Mouse (Mus musculus): ENCODE results near the gene Ilf3.
"Not testable (repeated sequence)": the region's sequence is repeated elsewhere in the genome, so short reads cannot be mapped to it uniquely, and the experiment has no call there.

Gene Ilf3

DNA sequence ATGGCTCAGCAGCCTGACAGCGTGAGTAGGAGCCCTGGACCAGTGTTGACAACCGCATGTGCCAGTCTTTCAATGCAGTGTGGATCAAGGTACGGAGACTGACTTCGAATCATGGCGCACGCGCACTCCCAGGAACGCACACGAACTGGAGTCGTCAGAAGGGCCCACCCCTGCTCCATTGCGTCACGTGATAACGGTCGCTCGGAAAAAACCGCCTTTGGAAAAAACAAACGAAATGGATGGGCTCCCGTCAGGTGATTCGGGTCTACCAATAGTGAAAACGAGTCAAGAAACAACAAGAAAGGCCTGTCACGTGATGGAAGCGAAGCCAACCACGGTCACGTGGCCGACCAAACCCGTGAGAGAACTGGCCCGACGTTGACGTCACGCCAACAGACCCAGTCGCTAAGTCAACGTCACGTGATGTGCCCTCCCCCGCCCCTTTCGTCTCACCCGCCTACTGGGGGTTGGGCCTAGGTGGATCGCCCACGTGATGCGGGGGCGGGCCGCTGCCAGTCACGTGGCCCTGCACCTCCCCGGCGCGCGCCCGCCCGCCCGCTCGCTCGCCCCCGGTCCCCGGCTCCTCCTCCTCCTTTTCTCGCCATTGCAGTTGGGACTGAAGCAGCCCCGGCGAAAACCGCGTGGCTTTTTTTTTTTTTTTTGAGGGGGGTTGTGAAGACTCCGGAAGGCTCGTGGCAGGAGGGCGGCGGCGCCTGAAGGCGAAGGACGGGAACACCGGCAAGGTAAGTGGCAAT lies at the start of gene Ilf3:
Gene Ilf3, plus strand, starts transcription at position 515 of the 755 bp plus-strand sequence.
- DNase-seq (ENCODE audit: extremely low read depth, low read depth) = peak; percentile 100

DNA sequence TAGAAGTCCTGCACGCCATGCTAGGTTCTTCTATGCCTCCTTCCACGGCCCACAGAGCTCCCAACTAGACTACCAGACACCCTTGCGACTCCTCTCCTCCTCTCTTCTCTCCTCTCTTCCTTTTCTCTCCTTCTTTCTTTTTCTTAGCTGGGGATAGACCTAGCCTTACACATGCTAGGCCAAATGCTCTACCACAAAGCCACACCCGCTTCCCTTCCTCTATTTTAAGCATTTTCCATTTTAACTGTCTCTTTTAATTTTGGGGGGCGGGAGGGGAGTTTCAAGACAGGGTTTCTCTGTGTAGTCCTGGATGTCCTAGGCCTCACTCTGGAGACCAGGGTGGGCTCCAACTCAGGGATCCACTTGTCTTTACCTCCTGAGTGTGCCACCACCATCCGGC lies 48.9 kb upstream of the Ilf3 start:
- DNase-seq (ENCODE audit: extremely low read depth, low read depth) = peak; percentile 66

DNA sequence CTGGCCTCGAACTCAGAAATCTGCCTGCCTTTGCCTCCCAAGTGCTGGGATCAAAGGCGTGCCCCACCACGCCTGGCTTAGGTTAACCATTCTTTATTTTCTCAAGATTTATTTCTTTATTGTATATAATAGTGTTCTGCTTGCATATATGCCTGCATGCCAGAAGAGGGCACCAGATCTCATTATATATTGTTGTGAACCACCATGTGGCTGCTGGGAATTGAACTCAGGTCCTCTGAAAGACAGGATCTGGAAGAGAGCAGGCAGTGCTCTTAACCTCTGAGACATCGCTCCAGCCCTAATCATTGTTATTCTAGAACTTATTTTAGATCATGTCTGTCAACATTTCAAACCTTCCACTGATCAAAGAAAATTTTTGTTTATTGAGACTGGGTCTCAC lies 48.2 kb upstream of the Ilf3 start:
- no peak for DNase-seq (ENCODE audit: extremely low read depth, low read depth)

DNA sequence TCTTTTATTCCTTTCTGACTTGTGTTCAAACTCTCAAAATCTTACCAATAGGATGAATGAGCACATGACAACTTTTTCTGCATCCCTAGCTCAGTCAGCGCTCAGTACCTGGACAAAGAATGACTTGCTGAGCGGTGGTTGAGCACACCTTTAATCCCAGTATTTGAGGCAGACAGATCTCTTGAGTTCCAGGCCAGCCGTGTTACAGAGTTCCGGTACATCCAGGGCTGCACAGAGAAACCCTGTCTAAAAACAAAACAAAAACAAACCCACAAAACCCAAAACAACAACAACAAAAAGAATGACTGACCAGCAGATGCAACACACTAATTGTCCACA lies 47.4 kb upstream of the Ilf3 start:
- DNase-seq (ENCODE audit: extremely low read depth, low read depth) = peak; percentile 36

DNA sequence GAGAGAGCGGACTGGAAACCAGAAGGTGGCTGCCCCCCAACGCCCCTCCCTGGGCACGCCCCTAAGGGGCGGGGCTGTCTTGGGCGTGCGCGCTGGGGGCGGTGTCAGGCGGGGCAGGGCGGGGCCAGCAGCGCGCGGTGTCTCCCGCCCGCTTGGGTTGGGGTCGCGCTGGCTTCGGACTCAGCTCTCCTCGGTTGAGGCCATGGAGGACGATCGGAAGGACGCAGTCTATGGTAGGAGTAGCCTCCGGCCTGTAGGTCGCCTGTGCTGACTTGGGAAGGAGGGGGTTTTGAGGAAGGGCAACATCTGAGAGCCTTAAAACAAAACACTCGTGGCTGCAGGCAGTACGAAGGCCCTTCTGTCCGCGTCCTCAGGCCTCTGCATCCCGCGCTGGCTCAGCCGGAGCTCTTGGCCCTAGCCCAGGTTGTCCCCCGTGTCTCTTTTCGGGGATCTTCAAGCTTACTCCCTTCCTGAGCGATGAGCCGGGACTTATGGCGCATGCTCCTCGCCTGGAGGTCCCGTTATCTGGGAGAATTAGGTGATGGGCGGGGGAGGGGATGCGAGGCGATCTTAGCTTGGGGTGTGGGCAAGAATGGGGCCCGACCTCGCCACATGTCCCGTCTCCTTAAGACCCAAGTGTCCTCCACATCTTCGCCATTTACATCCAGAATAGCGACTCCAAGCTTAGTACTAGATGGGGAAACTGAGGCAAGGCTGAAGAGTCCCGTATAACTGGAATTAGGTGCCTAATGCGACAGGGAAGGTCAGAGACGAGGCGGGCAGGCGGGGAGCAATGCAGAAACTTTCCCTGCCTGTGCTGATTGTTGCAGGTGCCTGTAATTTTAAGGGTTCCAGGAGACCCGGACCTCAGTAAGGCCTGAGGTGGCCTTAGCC lies 46.8 kb upstream of the Ilf3 start, which contains the start of gene Slc44a2:
Gene Slc44a2, plus strand, starts transcription at position 80 of the 894 bp plus-strand sequence.
- DNase-seq (ENCODE audit: extremely low read depth, low read depth) = peak; percentile 45

DNA sequence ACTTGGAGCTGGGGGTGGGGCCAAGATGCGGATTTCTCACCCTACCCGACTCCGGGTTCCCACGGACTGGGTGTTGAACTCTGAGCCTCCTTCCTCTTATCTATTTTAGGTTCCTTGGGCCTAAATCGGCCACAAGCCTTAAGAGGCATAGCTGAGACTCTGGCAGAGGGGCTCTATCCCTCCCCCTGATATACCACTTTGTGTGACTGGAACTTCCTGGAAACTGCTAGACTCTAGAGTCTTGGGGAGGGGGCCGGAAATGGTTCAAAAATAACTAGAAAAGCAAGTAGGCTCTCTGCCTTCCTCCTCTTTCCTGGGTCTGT lies 46.2 kb upstream of the Ilf3 start:
- DNase-seq (ENCODE audit: extremely low read depth, low read depth) = peak; percentile 72

DNA sequence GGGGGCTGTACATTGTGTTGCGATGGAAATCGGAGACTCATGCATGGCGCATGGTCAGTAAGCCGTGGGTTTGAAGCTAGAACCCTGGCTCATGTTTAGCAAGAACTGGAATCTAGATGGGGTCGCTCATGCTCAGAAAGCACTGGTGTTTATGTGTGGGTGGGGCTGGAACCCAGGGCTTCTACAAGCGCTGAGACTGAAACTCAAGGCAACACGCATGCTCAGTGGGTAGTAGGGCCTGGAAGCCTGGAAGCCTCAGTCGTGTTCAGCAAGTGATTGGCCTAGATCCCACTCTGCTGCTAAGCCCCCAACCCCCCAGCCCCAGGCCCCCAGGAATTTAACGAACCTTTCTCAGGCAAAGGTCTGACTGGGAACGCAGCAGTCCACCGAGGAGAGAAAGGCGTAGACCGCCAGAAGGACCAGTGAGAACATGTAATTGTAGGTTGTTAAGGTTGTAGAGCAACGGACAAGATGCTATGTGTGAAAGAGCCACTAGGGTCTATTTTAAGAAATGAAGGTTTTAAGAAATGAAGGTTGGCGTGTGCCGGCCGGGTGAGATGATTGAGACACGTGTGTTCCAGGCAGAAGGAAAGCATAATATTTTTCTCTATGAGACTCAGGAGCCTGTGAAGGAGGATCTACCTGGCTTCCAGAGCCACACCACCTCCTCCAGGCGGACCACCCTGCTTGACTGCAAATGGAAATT lies 45.3 kb upstream of the Ilf3 start:
- DNase-seq (ENCODE audit: extremely low read depth, low read depth) = no peak

DNA sequence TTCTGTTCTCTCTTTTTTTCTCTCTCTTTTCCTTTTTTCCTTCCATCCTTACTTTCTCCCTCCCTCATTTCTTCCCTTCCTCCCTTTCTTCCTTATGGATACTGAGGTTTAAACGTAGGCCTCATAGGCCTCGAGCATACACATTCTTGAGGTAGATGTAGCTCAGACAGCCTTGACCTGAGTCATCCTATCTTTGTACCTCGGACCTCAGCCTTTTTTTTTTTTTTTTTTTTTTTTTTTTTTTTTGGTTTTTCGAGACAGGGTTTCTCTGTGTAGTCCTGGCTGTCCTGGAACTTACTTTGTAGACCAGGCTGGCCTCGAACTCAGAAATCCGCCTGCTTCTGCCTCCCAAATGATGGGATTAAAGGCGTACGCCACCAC lies 44.8 kb upstream of the Ilf3 start:
- not testable (repeated sequence) for DNase-seq (ENCODE audit: extremely low read depth, low read depth)

DNA sequence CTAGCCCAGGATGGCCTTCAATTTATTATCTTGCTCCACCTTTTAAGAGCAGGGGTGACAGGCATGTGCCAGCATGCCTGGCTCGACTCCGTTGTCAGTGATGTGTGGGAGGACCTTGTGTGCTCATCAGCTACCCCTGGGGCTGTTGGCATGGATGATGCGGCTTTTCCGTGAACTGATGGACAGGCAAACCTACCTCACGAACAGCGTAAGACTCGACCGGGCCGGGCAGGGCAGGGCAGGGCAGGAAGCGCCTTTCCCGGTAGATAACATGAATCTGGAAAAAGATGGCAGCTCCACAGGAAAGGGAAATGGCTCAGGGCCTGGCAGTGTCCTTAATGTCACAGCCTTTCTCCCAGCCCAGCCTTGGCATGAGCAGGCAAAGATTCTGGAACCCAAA lies 43.4 kb upstream of the Ilf3 start:
- DNase-seq (ENCODE audit: extremely low read depth, low read depth) = no peak

DNA sequence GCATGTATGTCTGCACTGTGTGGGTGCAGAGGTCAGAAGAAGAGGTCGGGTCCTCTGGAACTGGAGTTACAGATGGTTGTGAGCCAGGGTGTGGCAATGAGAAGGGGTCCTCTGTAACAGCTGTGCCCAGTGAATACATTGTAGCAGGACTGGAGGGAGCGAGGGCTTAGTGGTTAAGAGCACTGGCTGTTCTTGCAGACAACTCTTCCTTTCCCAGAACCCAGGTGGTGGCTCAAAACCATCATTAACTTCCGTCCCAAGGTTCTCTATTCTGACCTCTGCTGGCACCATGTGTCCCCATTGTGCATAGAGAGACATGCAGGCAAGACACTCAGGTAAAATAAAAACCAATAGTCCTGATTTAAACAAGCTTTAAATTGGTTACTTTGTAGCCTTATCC lies 40.1 kb upstream of the Ilf3 start:
- no peak for DNase-seq (ENCODE audit: extremely low read depth, low read depth)

DNA sequence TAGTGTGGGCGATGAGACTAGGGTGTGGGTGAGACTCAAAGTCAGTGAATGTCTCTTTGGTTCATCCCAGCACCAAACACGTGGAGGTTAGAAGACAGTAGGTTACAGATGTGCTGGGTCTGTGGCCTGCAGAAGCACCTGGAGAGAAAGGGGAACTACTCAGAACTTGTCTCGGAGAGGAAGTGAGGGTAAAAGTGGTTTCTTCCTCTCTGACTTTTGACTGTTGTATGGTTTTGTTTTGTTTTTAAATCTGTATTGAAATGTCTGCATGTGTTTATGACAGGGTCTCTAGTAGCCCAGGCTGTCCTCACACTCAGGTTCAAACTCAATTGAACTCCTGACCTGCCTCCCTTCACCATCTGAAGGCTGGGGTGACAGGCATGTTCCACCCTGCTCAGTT lies 39.6 kb upstream of the Ilf3 start:
- DNase-seq (ENCODE audit: extremely low read depth, low read depth) = peak; percentile 73

DNA sequence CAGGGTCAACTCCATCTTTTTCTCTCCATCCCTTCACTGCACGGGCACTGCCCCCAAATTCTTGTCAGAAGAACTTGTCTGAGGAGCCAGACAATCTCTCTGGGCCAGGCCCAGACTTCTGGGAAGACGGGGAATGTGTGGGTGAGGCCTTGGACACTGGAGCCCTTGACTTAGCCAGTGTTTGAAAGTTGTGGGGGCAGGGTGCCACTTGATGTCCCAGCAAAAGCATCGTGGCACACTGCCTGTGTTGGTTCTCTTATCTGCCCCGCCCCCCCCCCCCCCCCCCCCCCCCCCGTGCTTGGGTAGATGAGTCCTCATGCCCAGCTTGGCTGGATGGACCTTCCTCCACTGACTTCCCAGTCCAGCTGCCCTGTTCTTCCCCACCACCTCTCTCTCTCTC lies 38.6 kb upstream of the Ilf3 start:
- DNase-seq (ENCODE audit: extremely low read depth, low read depth) = no peak

DNA sequence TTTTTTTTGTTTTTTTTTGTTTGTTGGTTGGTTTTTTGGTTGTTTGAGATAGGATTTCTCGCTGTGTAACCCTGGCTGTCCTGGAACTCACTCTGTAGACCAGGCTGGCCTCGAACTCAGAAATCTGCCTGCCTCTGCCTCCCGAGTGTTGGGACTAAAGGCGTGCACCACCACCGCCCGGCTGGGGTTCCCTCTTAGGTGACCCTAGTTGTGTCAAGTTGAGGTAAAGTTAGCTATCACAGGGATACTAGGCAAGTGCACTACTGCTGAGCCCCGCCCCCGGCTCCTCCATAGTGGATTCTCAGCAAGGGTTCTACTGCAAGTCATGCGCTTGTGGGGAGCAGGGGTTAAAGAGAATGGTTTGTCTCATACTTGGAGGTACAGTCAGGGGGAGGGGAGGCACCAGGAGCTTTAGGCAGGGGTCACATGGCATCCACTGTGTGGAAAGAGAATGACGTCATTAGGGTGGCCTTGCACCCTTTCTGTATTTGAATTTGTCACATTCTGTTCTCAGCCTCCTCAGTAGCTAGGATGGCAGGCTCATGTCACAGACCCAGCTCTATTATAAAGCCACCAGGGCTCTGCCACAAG lies 37.9 kb upstream of the Ilf3 start:
- DNase-seq (ENCODE audit: extremely low read depth, low read depth) = no peak

DNA sequence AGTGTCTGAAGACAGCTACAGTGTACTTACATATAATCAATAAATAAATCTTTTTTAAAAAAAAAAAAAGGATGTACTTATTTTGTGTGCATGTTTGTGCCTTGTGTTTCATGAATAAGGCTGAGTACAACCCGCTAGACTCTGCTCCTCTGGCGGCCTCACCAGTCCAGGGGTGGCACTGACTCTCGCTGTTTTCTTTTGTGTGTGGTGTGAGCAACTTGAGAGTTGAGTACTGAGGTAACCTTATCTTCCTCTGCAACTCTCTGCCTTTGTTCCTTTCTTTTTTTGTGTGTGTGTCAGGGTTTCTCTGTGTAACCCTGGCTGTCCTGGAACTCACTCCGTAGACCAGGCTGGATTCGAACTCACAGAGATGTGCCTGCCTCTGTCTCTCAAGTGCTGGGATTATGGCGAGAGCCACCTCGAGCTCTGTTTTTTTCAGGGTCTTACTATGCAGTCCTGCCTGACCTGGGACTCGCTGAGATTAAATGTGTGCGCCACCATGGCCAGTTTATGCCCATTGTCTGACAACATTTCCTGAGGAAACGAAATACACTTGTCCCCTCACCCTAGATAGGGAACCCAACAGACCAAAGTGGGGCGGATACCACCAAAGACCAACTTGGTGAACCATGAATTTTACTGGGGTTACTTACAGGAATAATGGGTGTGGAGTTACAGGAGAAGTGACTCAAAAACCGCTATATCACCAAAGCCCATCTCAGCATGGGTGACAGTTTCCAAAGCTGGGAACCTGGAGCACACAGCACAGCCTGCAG lies 36.1 kb upstream of the Ilf3 start:
- DNase-seq (ENCODE audit: extremely low read depth, low read depth) = no peak

DNA sequence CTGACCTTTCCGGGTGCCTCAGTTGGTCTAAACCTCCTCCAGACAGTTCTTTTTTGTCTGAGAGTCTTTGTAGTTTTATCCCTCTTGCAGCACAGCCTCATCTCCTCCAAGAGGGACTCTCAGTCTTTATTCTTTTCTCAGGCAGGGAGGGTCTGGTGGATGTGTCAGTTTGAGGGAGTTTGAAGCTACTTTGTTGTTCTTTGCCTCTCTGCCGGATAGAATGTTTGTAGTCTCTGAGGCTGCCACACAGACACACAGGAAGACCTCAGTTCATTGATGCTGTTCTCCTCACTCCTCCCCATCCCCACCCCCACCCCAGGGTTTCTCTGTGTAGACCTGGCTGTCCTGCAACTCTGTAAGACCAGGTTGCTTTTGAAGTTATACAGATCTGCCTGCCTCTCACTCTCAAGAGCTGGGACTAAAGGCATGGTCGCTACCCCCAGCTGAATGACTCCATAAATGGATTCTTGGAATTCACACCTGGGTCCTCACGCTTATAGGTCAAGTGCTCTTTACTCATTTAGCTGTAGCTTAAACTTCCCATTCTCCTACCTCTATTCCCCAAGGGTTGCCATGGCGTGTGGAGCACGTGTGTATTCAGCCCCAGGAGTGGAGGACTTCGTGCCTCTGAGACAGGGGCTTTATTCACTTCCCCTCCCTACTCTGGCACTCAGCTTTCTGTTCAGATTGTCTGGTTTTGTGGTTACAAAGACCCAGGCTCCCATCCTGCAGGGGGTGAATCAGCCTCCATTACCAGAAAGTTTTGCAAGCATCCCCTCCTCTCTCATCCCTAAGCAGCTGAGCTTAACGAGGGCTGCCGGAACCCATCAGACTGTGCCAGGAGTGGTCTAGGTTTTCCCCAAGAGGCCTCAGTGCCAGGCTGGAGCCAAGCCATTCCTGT lies 35.3 kb upstream of the Ilf3 start:
- no peak for DNase-seq (ENCODE audit: extremely low read depth, low read depth)

DNA sequence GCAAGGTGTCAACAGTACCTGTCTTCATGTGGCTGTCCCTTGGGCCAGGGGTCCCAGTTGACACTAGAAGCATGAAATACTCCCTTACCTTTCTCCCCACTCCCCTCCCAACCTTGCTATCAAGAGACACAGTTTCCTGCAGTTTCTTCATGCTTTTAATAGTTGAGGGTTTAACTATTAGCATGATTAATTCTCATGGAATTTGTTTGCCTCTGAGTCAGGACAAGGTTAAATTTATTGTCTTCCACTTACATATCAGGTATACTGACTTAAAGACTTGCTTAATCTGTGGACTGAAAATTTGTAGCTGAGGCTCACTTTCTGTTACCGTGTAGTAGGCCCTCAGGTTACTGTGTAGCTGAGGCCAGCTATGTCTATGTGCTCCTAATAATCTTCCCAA lies 34.1 kb upstream of the Ilf3 start:
- no peak for DNase-seq (ENCODE audit: extremely low read depth, low read depth)

DNA sequence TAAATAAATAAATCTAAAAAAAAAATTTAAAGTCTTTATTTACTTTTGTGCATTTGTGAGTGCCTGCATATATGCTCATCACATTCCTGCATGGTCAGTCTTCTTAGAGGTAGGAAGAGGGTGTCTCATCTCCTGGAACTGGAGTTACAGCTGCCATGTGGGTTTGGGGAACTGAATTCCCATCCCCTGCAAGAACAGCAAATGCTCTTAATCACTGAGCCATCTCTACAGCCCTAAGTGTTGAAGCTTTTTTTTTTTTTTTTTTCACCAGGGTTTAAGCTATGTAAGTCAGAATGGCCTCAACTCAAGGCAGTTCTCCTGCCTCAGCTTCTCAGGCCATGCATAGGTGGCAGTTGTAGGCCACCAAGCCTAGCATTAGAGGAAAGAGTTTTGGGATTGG lies 32.9 kb upstream of the Ilf3 start:
- DNase-seq (ENCODE audit: extremely low read depth, low read depth) = no peak

DNA sequence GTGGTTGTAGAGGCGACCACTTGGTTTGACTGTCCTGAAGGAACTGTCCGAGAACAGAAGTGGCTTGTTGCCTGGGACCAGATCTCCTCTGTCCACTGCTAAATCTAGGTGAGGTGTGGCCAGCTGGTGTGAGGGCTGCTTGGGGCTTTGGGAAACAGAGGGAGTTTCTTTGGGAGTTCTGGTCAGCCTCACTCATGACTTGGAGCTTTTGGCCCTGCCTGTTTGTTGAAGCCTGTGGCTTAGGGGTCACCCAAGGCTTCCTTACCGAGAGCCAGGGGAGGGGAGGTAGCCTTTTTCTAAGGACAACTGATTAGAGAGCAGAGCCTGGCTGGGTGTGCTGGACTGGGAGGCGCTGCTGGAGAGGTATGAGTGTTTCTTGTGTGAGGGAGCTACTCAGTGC lies 32.3 kb upstream of the Ilf3 start:
- DNase-seq (ENCODE audit: extremely low read depth, low read depth) = no peak

DNA sequence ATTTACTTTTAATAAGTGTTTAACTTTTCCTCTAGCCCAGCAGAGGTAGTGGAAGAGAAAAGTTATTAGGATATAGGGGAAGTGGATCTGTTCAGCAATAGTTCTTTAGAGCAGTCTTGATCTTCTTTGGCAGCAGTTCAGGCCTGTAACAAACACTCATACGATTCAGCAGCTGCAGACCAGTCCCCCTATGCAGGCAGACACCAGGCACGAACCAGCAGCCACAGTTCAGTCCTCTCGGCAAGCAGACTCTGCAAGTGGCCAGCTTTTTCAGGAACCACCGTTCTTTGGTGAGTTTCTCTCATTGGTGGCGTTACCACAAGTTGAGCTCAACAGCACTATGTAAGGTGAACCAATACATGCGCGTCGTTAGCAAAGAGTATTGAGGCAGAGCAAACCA lies 31.2 kb upstream of the Ilf3 start:
- no peak for DNase-seq (ENCODE audit: extremely low read depth, low read depth)

DNA sequence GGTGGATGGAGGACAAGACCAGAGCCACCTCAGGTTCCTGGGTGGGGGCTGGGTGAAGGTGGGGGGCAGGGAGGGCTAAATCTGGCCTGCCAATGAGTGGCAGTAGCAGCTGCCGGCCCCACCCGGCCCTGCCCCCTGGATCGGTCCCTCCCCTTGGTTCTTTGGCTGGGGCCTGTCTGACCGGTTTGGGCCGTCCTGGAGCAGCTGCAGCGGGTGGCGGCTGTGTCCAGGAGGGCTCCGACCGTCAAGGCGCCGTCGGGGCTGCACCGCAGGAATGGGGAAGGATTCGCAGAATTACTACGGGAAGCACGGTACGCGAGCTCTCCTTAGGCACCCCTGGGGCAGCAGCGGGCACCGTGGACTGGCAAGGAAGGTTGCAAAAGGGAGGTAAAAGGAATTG lies 30.0 kb upstream of the Ilf3 start:
- no peak for DNase-seq (ENCODE audit: extremely low read depth, low read depth)

All from MEL-GATA-1-ER (cell line).